Mouse (Mus musculus) sigmoid colon, adult 10 weeks (tissue): ENCODE results near the gene Josd1. TPM values are rescaled to one million over a fixed set of nuclear protein-coding genes. Genes with fewer than 3 reads are reported as not detected.

Source experiments
- polyA plus RNA-seq: library from polyadenylated mRNA; stranded (reverse); fragments of 350-450 nt; fragmentation: Illumina TruSeq; extraction: RNeasy Lipid Tissue Mini Kit (QIAGEN cat#74804); gene quantifications from one replicate; pipeline ENCODE4 v1.2.3, GENCODE M21; 2014; ENCODE audit warnings: low read depth, low replicate concordance

Josd1 gene
- 17.0 TPM for polyA plus RNA-seq

GRCm38 (mm10) chr15:79687646-79688267, at the start of gene Josd1:
Josd1 (minus strand) TSS chr15:79687919.

GRCm38 (mm10) chr15:79690426-79691022, 2.8 kb upstream of the Josd1 start, which contains the start of gene Gtpbp1:
Gtpbp1 (plus strand) TSS chr15:79690845.

GRCm38 (mm10) chr15:79670249-79670971, 17.3 kb downstream of the Josd1 start, which contains the start of gene Tomm22:
Tomm22 (plus strand) TSS chr15:79670861.

DNA sequence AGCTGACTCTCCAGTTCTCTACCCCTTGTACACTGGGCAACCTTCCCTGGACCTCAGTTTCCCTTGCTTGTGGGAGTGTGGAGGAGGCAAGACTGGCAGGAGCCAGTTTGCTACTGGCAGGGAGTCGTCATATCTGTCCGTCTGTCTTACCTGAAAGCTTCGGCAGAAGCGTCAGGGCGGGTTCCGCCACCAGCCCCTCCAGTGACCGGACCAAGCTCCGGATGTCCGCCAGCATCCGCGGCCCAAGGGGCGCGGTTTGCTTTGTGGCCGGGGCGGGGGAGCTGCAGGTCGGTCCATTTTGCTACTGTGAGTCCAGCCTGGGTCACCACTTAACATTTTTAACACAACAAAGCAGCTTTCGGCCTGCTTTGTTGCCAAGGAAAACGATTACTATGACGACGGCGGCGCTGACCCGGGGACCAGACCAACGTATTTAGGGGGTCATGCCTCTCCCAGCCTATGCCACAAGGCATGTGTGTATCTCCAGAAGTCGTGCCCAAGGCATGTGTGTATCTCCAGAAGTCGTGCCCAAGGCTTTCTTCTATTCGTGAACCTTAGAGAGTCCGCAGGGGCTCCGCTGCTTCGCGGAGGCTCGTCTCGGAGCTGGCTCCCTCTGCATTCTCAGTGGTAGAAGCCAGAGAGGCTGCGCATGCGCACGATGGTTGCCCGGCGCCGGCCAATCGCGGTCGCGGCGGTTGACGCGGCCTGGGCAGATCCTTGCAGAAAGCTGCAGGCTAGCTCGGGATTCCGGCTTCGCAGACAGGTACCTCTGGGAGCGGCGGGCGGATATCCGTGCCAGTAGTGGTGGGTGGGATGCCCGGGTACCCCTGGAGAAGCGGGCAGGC, 29.0 kb downstream of the Josd1 start, which contains the start of the genes Fam227a and Cby1:
Gene Fam227a, minus strand, starts transcription at position 426 of the 845 bp plus-strand sequence.
Gene Cby1, plus strand, starts transcription at position 669 of the 845 bp plus-strand sequence.

Other genes with a start within 250 kb of the Josd1 start
- 7.4 TPM for gene Csnk1e, start 232.4 kb downstream of the Josd1 start, polyA plus RNA-seq
- not detected for gene Kcnj4, start 182.7 kb downstream of the Josd1 start, polyA plus RNA-seq
- gene Kdelr3, start 171.5 kb downstream of the Josd1 start, polyA plus RNA-seq: 17.9 TPM
- gene Ddx17, start 141.2 kb downstream of the Josd1 start, polyA plus RNA-seq: 534 TPM
- 0.82 TPM for gene Dmc1, start 82.8 kb downstream of the Josd1 start, polyA plus RNA-seq
- gene Fam227a, start 29.0 kb downstream of the Josd1 start, polyA plus RNA-seq: 3.1 TPM
- 1.1 TPM for gene Cby1, start 28.7 kb downstream of the Josd1 start, polyA plus RNA-seq
- gene Tomm22, start 17.1 kb downstream of the Josd1 start, polyA plus RNA-seq: 305 TPM
- 1.8 TPM for gene Gtpbp1, start 2.9 kb upstream of the Josd1 start, polyA plus RNA-seq
- 13.4 TPM for gene Sun2, start 54.6 kb upstream of the Josd1 start, polyA plus RNA-seq
- gene Dnal4, start 89.9 kb upstream of the Josd1 start, polyA plus RNA-seq: 1.1 TPM
- 0.44 TPM for gene Nptxr, start 116.8 kb upstream of the Josd1 start, polyA plus RNA-seq
- not detected for gene Npcd, start 146.3 kb upstream of the Josd1 start, polyA plus RNA-seq
- 2.2 TPM for gene Cbx6, start 146.8 kb upstream of the Josd1 start, polyA plus RNA-seq
- 37.5 TPM for gene Apobec3, start 203.7 kb upstream of the Josd1 start, polyA plus RNA-seq